Mouse (Mus musculus) CH12.LX (cell line): ENCODE data around the gene Clasp2. TPM values are rescaled to one million over a fixed set of nuclear protein-coding genes. Genes with fewer than 3 reads are reported as not detected.

Source experiments
- DNase-seq: peaks from one replicate; pipeline ENCODE4 v3.0.0-alpha.2; 2013; ENCODE audit errors: extremely low read depth
- H3K27ac ChIP-seq: 2 replicates; pipeline ENCODE4 v1.5.1; 2012; ENCODE audit warnings: low read depth, mild to moderate bottlenecking, control low read depth, moderate library complexity; ENCODE audit not compliant: insufficient read depth
- H3K27me3 ChIP-seq: replicated peaks from 2 replicates; pipeline ENCODE3; 2012; ENCODE audit warnings: inconsistent platforms
- H3K36me3 ChIP-seq, 2 experiments: replicated peaks in 1 of 2; 2 replicates each; pipeline versions ENCODE3 to v1.6.1; 2012; ENCODE audit warnings: inconsistent platforms in 1 of 2, low read length in 1 of 2, mild to moderate bottlenecking in 1 of 2, mixed read lengths in 1 of 2, moderate library complexity in 1 of 2; ENCODE audit not compliant: control insufficient read depth in 1 of 2, insufficient read depth in 1 of 2
- H3K4me1 ChIP-seq, 2 experiments: 2 replicates each; pipeline ENCODE4 v1.6.1; 2012; ENCODE audit warnings: inconsistent platforms in 1 of 2, moderate library complexity in 1 of 2; ENCODE audit not compliant: insufficient read depth in 2 of 2, control insufficient read depth in 1 of 2
- H3K4me2 ChIP-seq: 2 replicates; pipeline ENCODE4 v1.6.1; 2012; ENCODE audit warnings: low read depth, mild to moderate bottlenecking, control low read depth; ENCODE audit not compliant: poor library complexity, insufficient read depth, severe bottlenecking
- H3K4me3 ChIP-seq, 3 experiments: fragments of 150-350 bp in 1 of 3; sonication (generic) in 1 of 3; replicated peaks in 1 of 3; 2 replicates each; pipeline versions ENCODE3 to v1.5.1; 2011 to 2012; ENCODE audit warnings: low read depth in 2 of 3, low read length in 2 of 3, mild to moderate bottlenecking in 2 of 3, moderate library complexity in 2 of 3, control low read depth in 1 of 3, improper control_type of control experiment in 1 of 3, inconsistent platforms in 1 of 3, mixed read lengths in 1 of 3; ENCODE audit not compliant: poor library complexity in 1 of 3
- H3K79me2 ChIP-seq: replicated peaks from 2 replicates; pipeline ENCODE4 v1.6.1; 2012; ENCODE audit warnings: mild to moderate bottlenecking, moderate library complexity; ENCODE audit not compliant: control insufficient read depth, poor library complexity, insufficient read depth, severe bottlenecking; ENCODE audit errors: extremely low read depth
- H3K9ac ChIP-seq: 2 replicates; pipeline ENCODE4 v1.6.1; 2012; ENCODE audit warnings: low read depth, mild to moderate bottlenecking, control low read depth, moderate library complexity; ENCODE audit not compliant: insufficient read depth
- H3K9me3 ChIP-seq: replicated peaks from 2 replicates; pipeline ENCODE3; 2012; ENCODE audit warnings: low read length, inconsistent platforms, mixed read lengths
- CHD1 ChIP-seq: IDR thresholded peaks from 2 replicates; pipeline ENCODE4 v1.6.1; 2012; ENCODE audit warnings: low read depth, low read length, improper control_type of control experiment, inconsistent platforms
- CTCF ChIP-seq, 2 experiments: IDR thresholded peaks in 1 of 2; conservative IDR thresholded peaks in 1 of 2; 2 replicates each; pipeline ENCODE4 v1.5.1; 2011 to 2012; ENCODE audit warnings: low read depth in 2 of 2, low read length in 2 of 2, improper control_type of control experiment in 1 of 2, inconsistent platforms in 1 of 2, mild to moderate bottlenecking in 1 of 2, moderate library complexity in 1 of 2
- E2F4 ChIP-seq: IDR thresholded peaks from 2 replicates; pipeline ENCODE4 v1.6.1; 2011; ENCODE audit warnings: low read depth, low read length, improper control_type of control experiment; ENCODE audit not compliant: insufficient replicate concordance
- HCFC1 ChIP-seq: IDR thresholded peaks from 2 replicates; pipeline ENCODE4 v1.6.1; 2012; ENCODE audit warnings: low read depth, mild to moderate bottlenecking, inconsistent platforms, low read length, improper control_type of control experiment
- IRF4 ChIP-seq: IDR thresholded peaks from 2 replicates; pipeline ENCODE4 v1.6.1; 2014; ENCODE audit warnings: low read depth, mild to moderate bottlenecking, inconsistent platforms, low read length, improper control_type of control experiment
- JUND ChIP-seq: conservative IDR thresholded peaks from 2 replicates; pipeline ENCODE4 v1.6.1; 2011; ENCODE audit warnings: low read depth, low read length, improper control_type of control experiment
- KAT2A ChIP-seq: IDR thresholded peaks from 2 replicates; pipeline ENCODE4 v1.6.1; 2012; ENCODE audit warnings: low read length, improper control_type of control experiment, inconsistent platforms; ENCODE audit not compliant: insufficient replicate concordance
- MAZ ChIP-seq: IDR thresholded peaks from 2 replicates; pipeline ENCODE4 v1.6.1; 2012; ENCODE audit warnings: low read depth, mild to moderate bottlenecking, inconsistent platforms, low read length, improper control_type of control experiment, moderate library complexity
- MXI1 ChIP-seq: IDR thresholded peaks from 2 replicates; pipeline ENCODE4 v1.6.1; 2011; ENCODE audit warnings: mild to moderate bottlenecking, low read depth, low read length, improper control_type of control experiment
- MYC ChIP-seq: IDR thresholded peaks from 2 replicates; pipeline ENCODE4 v1.6.1; 2011; ENCODE audit warnings: low read depth, mild to moderate bottlenecking, improper control_type of control experiment, low read length
- NELFE ChIP-seq: IDR thresholded peaks from 2 replicates; pipeline ENCODE4 v1.6.1; 2011; ENCODE audit warnings: low read depth, low read length, improper control_type of control experiment
- NRF1 ChIP-seq: IDR thresholded peaks from 2 replicates; pipeline ENCODE4 v1.6.1; 2014; ENCODE audit warnings: low read depth, mild to moderate bottlenecking, inconsistent platforms, low read length, improper control_type of control experiment, moderate library complexity
- POLR2AphosphoS2 ChIP-seq: IDR thresholded peaks from 2 replicates; pipeline ENCODE4 v1.6.1; 2011; ENCODE audit warnings: low read depth, low read length, improper control_type of control experiment
- RAD21 ChIP-seq: IDR thresholded peaks from 2 replicates; pipeline ENCODE4 v1.6.1; 2011; ENCODE audit warnings: low read depth, mild to moderate bottlenecking, low read length, improper control_type of control experiment, moderate library complexity
- SIN3A ChIP-seq: IDR thresholded peaks from 2 replicates; pipeline ENCODE4 v1.6.1; 2012; ENCODE audit warnings: low read length, improper control_type of control experiment, inconsistent platforms
- SMC3 ChIP-seq: IDR thresholded peaks from 2 replicates; pipeline ENCODE4 v1.6.1; 2011; ENCODE audit warnings: low read depth, low read length, improper control_type of control experiment
- UBTF ChIP-seq: IDR thresholded peaks from 2 replicates; pipeline ENCODE4 v1.6.1; 2012; ENCODE audit warnings: low read depth, mild to moderate bottlenecking, inconsistent platforms, low read length, improper control_type of control experiment, moderate library complexity
- ZKSCAN1 ChIP-seq: IDR thresholded peaks from 2 replicates; pipeline ENCODE4 v1.6.1; 2012; ENCODE audit warnings: low read depth, inconsistent platforms, low read length, improper control_type of control experiment, borderline replicate concordance
- ZMIZ1 ChIP-seq: IDR thresholded peaks from 2 replicates; pipeline ENCODE4 v1.6.1; 2012; ENCODE audit warnings: low read depth, mild to moderate bottlenecking, inconsistent platforms, low read length, improper control_type of control experiment
- dilution Hi-C: fragments of 300-500 bp; cut with MboI; formaldehyde crosslinking; loops from 2 replicates; pipeline ENCODE4 v1.14.3; 2020; ENCODE audit warnings: low sequenced_read_pairs; ENCODE audit not compliant: extremely low pct_unique_long_range_greater_than_20kb, extremely low pct_ligation_motif_present
- in situ Hi-C: fragments of 300-500 bp; cut with MboI; formaldehyde crosslinking; loops from 3 replicates; pipeline ENCODE4 v1.14.3; 2019; ENCODE audit warnings: low sequenced_read_pairs, low pct_ligation_motif_present, low pct_unique_long_range_greater_than_20kb, mixed read lengths
- polyA plus RNA-seq: library from polyadenylated mRNA; unstranded; fragments of >175 nt; gene quantifications from 2 replicates; pipeline ENCODE4 v1.2.1, GENCODE M21; 2012; ENCODE audit warnings: low read depth; ENCODE audit not compliant: insufficient read length
- total RNA-seq, 2 experiments: library from RNA; depleted of rRNA; stranded (reverse); fragments of 300-350 nt in 1 of 2; fragments of >200 nt in 1 of 2; gene quantifications; 2 replicates each; pipeline ENCODE4 v1.2.3; 2012 to 2014

Gene Clasp2
- total and polyA plus RNA-seq, 3 experiments = 23.9 to 32.4 (median 27.0) TPM

- no peaks in the 10 kb centered on the region for H3K9me3 ChIP-seq
- H3K27ac ChIP-seq = peak overlapping the region; percentile 22
- dilution Hi-C loops (no loop called here), in situ Hi-C loops (loop anchor here (10.0 to 25.0 kb wide), 2 partner anchors 183 to 346 kb away; no protein-coding TSS in a partner anchor)
- H3K36me3 ChIP-seq = peaks cover 0 to 5% of the 10 kb centered on the region in 2 experiments
- no peak for TF ChIP-seq MYC
- no peak for TF ChIP-seq MAZ
- TF ChIP-seq E2F4 = no peak
- no peak for TF ChIP-seq KAT2A
- TF ChIP-seq NELFE = no peak; the same call in 1 of the 2 replicates
- no peak for TF ChIP-seq HCFC1
- TF ChIP-seq SMC3 = no peak
- no peak for TF ChIP-seq JUND
- H3K79me2 ChIP-seq = peaks cover 25% of the 10 kb centered on the region
- peak overlapping the region; percentile 84 to 94 (median 88) for H3K4me3 ChIP-seq
- H3K4me2 ChIP-seq = peak overlapping the region; percentile 88
- peaks cover 11 to 40% of the 10 kb centered on the region in 2 experiments for H3K4me1 ChIP-seq
- DNase-seq = peak; percentile 41
- no peaks in the 10 kb centered on the region for H3K27me3 ChIP-seq
- peak overlapping the region; percentile 74 for H3K9ac ChIP-seq
These were observed 414 bp downstream of the Clasp2 start for GRCm38 (mm10) chr9:113741637-113742137.

- TF ChIP-seq NRF1 (no peak), ZMIZ1 (no peak), IRF4 (0 out of 2 replicates have a peak, but pooled peaks have one; percentile 17), SIN3A (0 out of 2 replicates have a peak, but pooled peaks have one; percentile 47), ZKSCAN1 (no peak), CTCF (conservative IDR thresholded peaks at IDR 0.05 in 1 of 2, IDR thresholded peaks at IDR 0.05 in 1 of 2; ENCODE audit: low read depth in 2 of 2, low read length in 2 of 2) (peak in 1 of 2 experiments; percentile 63; a peak in 2 of 4 replicates), MXI1 (peak; percentile 21; the same call in 1 of the 2 replicates), RAD21 (peak; percentile 73), UBTF (no peak), SMC3 (peak; percentile 41), CHD1 (0 out of 2 replicates have a peak, but pooled peaks have one; percentile 68), POLR2AphosphoS2 (no peak)
- peak; percentile 23 for DNase-seq
- dilution Hi-C loops = no loop called here
- Histone ChIP-seq H3K9me3 (no peaks in the 10 kb centered on the region), H3K4me3 (peak overlapping the region; percentile 84 to 94 (median 88)), H3K36me3 (peaks cover 0 to 7% of the 10 kb centered on the region in 2 experiments), H3K79me2 (peaks cover 28% of the 10 kb centered on the region), H3K27ac (no peak overlapping the region), H3K4me2 (peak overlapping the region; percentile 88), H3K4me1 (peaks cover 11 to 40% of the 10 kb centered on the region in 2 experiments), H3K9ac (peak overlapping the region; percentile 74), H3K27me3 (no peaks in the 10 kb centered on the region)
- in situ Hi-C loops = loop anchor here (10.0 to 25.0 kb wide), 2 partner anchors 182 to 345 kb away; no protein-coding TSS in a partner anchor
These were observed 1.1 kb downstream of the Clasp2 start for GRCm38 (mm10) chr9:113742361-113742794.
